Mouse (Mus musculus) adrenal gland, postnatal 25 days (tissue): ENCODE results near the gene Ly6g6f. TPM values are rescaled to one million over a fixed set of nuclear protein-coding genes. Genes with fewer than 3 reads are reported as not detected.

Experiments used
- total RNA-seq: library from RNA; stranded (reverse); gene quantifications from 2 replicates; pipeline ENCODE4 v1.2.3, GENCODE M21; 2021

Gene Ly6g6f
- total RNA-seq, 1 experiment from 2014 or later: not detected

Other genes with a start within 250 kb of the Ly6g6f start
- 45.1 and 45.5 TPM in 2 replicates for gene Stk19, start 248.7 kb downstream of the Ly6g6f start, total RNA-seq
- 54.8 and 65.0 TPM in 2 replicates for gene Dxo, start 248.6 kb downstream of the Ly6g6f start, total RNA-seq
- gene Skiv2l, start 235.4 kb downstream of the Ly6g6f start, total RNA-seq: 69.2 and 79.3 TPM in 2 replicates
- 57.9 and 61.6 TPM in 2 replicates for gene Nelfe, start 235.2 kb downstream of the Ly6g6f start, total RNA-seq
- 6.5 and 18.6 TPM in 2 replicates for gene Cfb, start 223.1 kb downstream of the Ly6g6f start, total RNA-seq
- gene Zbtb12, start 206.1 kb downstream of the Ly6g6f start, total RNA-seq: 15.0 and 22.5 TPM in 2 replicates
- not detected in 2 replicates for gene Gm20547, start 203.6 kb downstream of the Ly6g6f start, total RNA-seq
- gene C2, start 187.3 kb downstream of the Ly6g6f start, total RNA-seq: 71.7 and 86.4 TPM in 2 replicates
- 158 and 186 TPM in 2 replicates for gene Ehmt2, start 187.1 kb downstream of the Ly6g6f start, total RNA-seq
- 1.7 and 2.4 TPM in 2 replicates for gene Slc44a4, start 171.1 kb downstream of the Ly6g6f start, total RNA-seq
- gene Neu1, start 154.4 kb downstream of the Ly6g6f start, total RNA-seq: 26.1 and 27.6 TPM in 2 replicates
- 29.0 and 79.3 TPM in 2 replicates for gene Hspa1b, start 126.4 kb downstream of the Ly6g6f start, total RNA-seq
- not detected in 2 replicates for gene Gm20481, start 115.7 kb downstream of the Ly6g6f start, total RNA-seq
- 18.9 and 33.6 TPM in 2 replicates for gene Hspa1a, start 113.5 kb downstream of the Ly6g6f start, total RNA-seq
- gene Hspa1l, start 112.9 kb downstream of the Ly6g6f start, total RNA-seq: 0.27 TPM in 1 of 2 replicates, not detected in the other
- gene Lsm2, start 103.7 kb downstream of the Ly6g6f start, total RNA-seq: 39.6 and 51.2 TPM in 2 replicates
- gene Vars, start 84.6 kb downstream of the Ly6g6f start, total RNA-seq: 62.4 and 64.8 TPM in 2 replicates
- 0.57 and 0.97 TPM in 2 replicates for gene Vwa7, start 69.0 kb downstream of the Ly6g6f start, total RNA-seq
- 0.61 TPM in 1 of 2 replicates, not detected in the other for gene Sapcd1, start 57.6 kb downstream of the Ly6g6f start, total RNA-seq
- gene Msh5, start 38.9 kb downstream of the Ly6g6f start, total RNA-seq: 1.3 and 1.6 TPM in 2 replicates
- gene Clic1, start 35.6 kb downstream of the Ly6g6f start, total RNA-seq: 79.7 and 90.5 TPM in 2 replicates
- gene Ddah2, start 26.6 kb downstream of the Ly6g6f start, total RNA-seq: 14.2 and 17.8 TPM in 2 replicates
- gene Ly6g6c, start 20.2 kb downstream of the Ly6g6f start, total RNA-seq: not detected in 2 replicates
- 0.24 TPM in 1 of 2 replicates, not detected in the other for gene Mpig6b, start 19.4 kb downstream of the Ly6g6f start, total RNA-seq
- not detected in 2 replicates for gene Ly6g6e, start 8.7 kb downstream of the Ly6g6f start, total RNA-seq
- 1.5 and 2.0 TPM in 2 replicates for gene Ly6g6d, start 7.5 kb downstream of the Ly6g6f start, total RNA-seq
- gene Abhd16a, start 3.7 kb upstream of the Ly6g6f start, total RNA-seq: 67.1 and 84.9 TPM in 2 replicates
- gene Ly6g5c, start 22.7 kb upstream of the Ly6g6f start, total RNA-seq: not detected in 2 replicates
- gene Ly6g5b, start 29.8 kb upstream of the Ly6g6f start, total RNA-seq: 0.30 and 0.81 TPM in 2 replicates
- gene Gpank1, start 35.8 kb upstream of the Ly6g6f start, total RNA-seq: 19.0 and 19.4 TPM in 2 replicates
- 201 and 272 TPM in 2 replicates for gene Csnk2b, start 36.4 kb upstream of the Ly6g6f start, total RNA-seq
- gene D17H6S53E, start 40.8 kb upstream of the Ly6g6f start, total RNA-seq: 23.0 and 29.7 TPM in 2 replicates
- 2.9 TPM in 1 of 2 replicates, not detected in the other for gene Apom, start 46.4 kb upstream of the Ly6g6f start, total RNA-seq
- gene Bag6, start 49.6 kb upstream of the Ly6g6f start, total RNA-seq: 403 and 461 TPM in 2 replicates
- 268 and 310 TPM in 2 replicates for gene Prrc2a, start 79.3 kb upstream of the Ly6g6f start, total RNA-seq
- 2.3 and 3.0 TPM in 2 replicates for gene Aif1, start 90.5 kb upstream of the Ly6g6f start, total RNA-seq
- gene Lst1, start 102.8 kb upstream of the Ly6g6f start, total RNA-seq: 5.2 TPM in 1 of 2 replicates, not detected in the other
- 2.8 and 8.5 TPM in 2 replicates for gene Ltb, start 108.8 kb upstream of the Ly6g6f start, total RNA-seq
- 0.58 and 0.76 TPM in 2 replicates for gene Tnf, start 116.4 kb upstream of the Ly6g6f start, total RNA-seq
- gene Lta, start 119.7 kb upstream of the Ly6g6f start, total RNA-seq: 0.30 TPM in 1 of 2 replicates, not detected in the other
- gene Gm16181, start 135.2 kb upstream of the Ly6g6f start, total RNA-seq: not detected in 2 replicates
- 8.0 and 8.4 TPM in 2 replicates for gene Atp6v1g2, start 148.1 kb upstream of the Ly6g6f start, total RNA-seq
- gene Nfkbil1, start 150.2 kb upstream of the Ly6g6f start, total RNA-seq: 18.3 and 24.1 TPM in 2 replicates
- 237 and 249 TPM in 2 replicates for gene Ddx39b, start 156.1 kb upstream of the Ly6g6f start, total RNA-seq
- gene H2-D1, start 177.1 kb upstream of the Ly6g6f start, total RNA-seq: 86.1 and 109 TPM in 2 replicates
- gene H2-Q1, start 234.8 kb upstream of the Ly6g6f start, total RNA-seq: 0.90 and 2.0 TPM in 2 replicates